ENCODE assay signal across 10 mouse cellular contexts in the genomic region with DNA sequence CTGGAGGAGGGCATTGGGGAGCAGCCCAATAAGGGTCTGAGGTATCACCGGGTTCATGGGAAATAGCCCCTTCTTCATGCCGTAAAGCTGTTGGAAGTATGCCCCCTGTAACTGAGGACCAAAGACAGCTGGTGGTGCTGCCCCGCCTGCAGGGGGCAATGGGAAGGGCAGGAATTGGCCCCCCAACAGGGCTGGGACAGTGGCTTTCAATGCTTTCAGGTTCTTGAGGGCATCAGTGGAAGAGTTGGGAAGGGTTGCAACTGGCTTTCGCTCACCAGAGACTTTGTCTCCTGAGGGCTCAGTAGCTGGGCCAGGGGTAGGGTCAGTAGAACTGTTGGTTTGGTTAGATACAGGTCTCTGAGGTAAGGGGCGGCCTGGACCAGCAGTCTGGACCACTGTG. TPM values are rescaled to one million over a fixed set of nuclear protein-coding genes. Genes with fewer than 3 reads are reported as not detected.
A peak's percentile ranks its signal among the peaks of the same experiment; 100 is the strongest.
DNase-seq lines count a peak whose midpoint lies in the region; ATAC-seq and TF ChIP-seq lines count a peak whose summit lies in the region.
"Had no signal": no experiment of that assay in that cellular context is flagged by ENCODE, and none has a peak within 500 bp of the region (broad histone marks: within the 10 kb centered on the region; RNA-seq: fewer than 3 reads in every experiment).

No protein-coding gene starts in this region.

- H3K4me3 ChIP-seq in heart, embryonic 15.5 days, result no peak overlapping the region
- peak overlapping the region; percentile 69; the same call in 1 of the 2 replicates for H3K4me3 ChIP-seq in G1E (ENCODE audit: low read depth, low read length)
- peak overlapping the region; percentile 25; the same call in 1 of the 2 replicates for H3K4me3 ChIP-seq in forebrain, embryonic 16.5 days (replicated peaks; ENCODE audit: low read length)
- H3K4me3 ChIP-seq in liver, embryonic 14.5 days (ENCODE audit: insufficient read depth in 1 of 2, low read depth in 2 of 2, low read length in 2 of 2), result peak overlapping the region; percentile 65 to 70
- H3K4me3 ChIP-seq: myocyte had no signal

- no peaks in the 10 kb centered on the region for H3K36me3 ChIP-seq in heart, embryonic 15.5 days
- no peaks in the 10 kb centered on the region for H3K36me3 ChIP-seq in G1E (replicated peaks)
- H3K36me3 ChIP-seq in forebrain, embryonic 16.5 days (ENCODE audit: control insufficient read depth, insufficient read depth), result peaks cover 17% of the 10 kb centered on the region; the same call in 1 of the 2 replicates
- no peaks in the 10 kb centered on the region; the same call in 1 of the 2 replicates for H3K36me3 ChIP-seq in liver, embryonic 14.5 days (replicated peaks; ENCODE audit: control insufficient read depth, insufficient read depth, low read depth)

- 0 out of 2 replicates have a peak overlapping the region, but pooled peaks have one; percentile 12 for H3K9ac ChIP-seq in heart, embryonic 15.5 days
- H3K9ac ChIP-seq in forebrain, embryonic 16.5 days (replicated peaks; ENCODE audit: low read depth, low read length), result peak overlapping the region; percentile 45
- peak overlapping the region; percentile 97 for H3K9ac ChIP-seq in liver, embryonic 14.5 days (replicated peaks)

- peaks cover 11% of the 10 kb centered on the region for H3K4me1 ChIP-seq in heart, embryonic 15.5 days (replicated peaks)
- H3K4me1 ChIP-seq in G1E (ENCODE audit: insufficient read depth, low read depth, low read length), result peaks cover 45% of the 10 kb centered on the region
- peaks cover 62% of the 10 kb centered on the region for H3K4me1 ChIP-seq in forebrain, embryonic 16.5 days (replicated peaks; ENCODE audit: control insufficient read depth, insufficient read depth, low read length)
- peaks cover 33 to 35% of the 10 kb centered on the region in 2 experiments for H3K4me1 ChIP-seq in liver, embryonic 14.5 days (replicated peaks; ENCODE audit: control insufficient read depth in 2 of 2, insufficient read depth in 2 of 2, low read length in 1 of 2)

- TF ChIP-seq CTCF in G1E (IDR thresholded peaks at IDR 0.05; ENCODE audit: low read depth, low read length), result no peak
- TF ChIP-seq CTCF in liver, embryonic 14.5 days (IDR thresholded peaks at IDR 0.05; ENCODE audit: low read depth), result peak; percentile 68

- H3K27me3 ChIP-seq in heart, embryonic 15.5 days, result peaks cover 25% of the 10 kb centered on the region
- H3K27me3 ChIP-seq in G1E (ENCODE audit: insufficient read depth, low read length), result peaks cover 15% of the 10 kb centered on the region; the same call in 1 of the 2 replicates
- no peaks in the 10 kb centered on the region for H3K27me3 ChIP-seq in forebrain, embryonic 16.5 days (replicated peaks; ENCODE audit: control insufficient read depth, insufficient read depth, low read length)
- H3K27me3 ChIP-seq in liver, embryonic 14.5 days (ENCODE audit: control insufficient read depth, insufficient read depth, low read length), result no peaks in the 10 kb centered on the region

- no peak for DNase-seq in heart, postnatal 4 days
- no peak for DNase-seq in G1E (ENCODE audit: low spot score)
- no peak for DNase-seq in liver, embryonic 14.5 days (ENCODE audit: low read depth in 3 of 3, low spot score in 3 of 3)
- DNase-seq in right cerebral cortex, postnatal 14 days, result no peak
- DNase-seq in left cerebral cortex, adult 8-10 months (ENCODE audit: low spot score in 2 of 2), result no peak
- no peak for DNase-seq in ovary, postnatal 10 days (ENCODE audit: low spot score)
- DNase-seq: lung, adult 2 months had no signal

- 73% methylated on average over 5 of the region's 5 CpGs for WGBS in heart, embryonic 15.5 days
- WGBS in forebrain, embryonic 16.5 days, result 90% methylated on average over 5 of the region's 5 CpGs
- WGBS in liver, embryonic 14.5 days (ENCODE audit: insufficient replicate concordance), result 54% methylated on average over 5 of the region's 5 CpGs

- no peak for TF ChIP-seq EP300 in liver, embryonic 14.5 days (IDR thresholded peaks at IDR 0.05; ENCODE audit: low read depth)

- H3K4me2 ChIP-seq in heart, embryonic 15.5 days, result peak overlapping the region; percentile 55; the same call in 1 of the 2 replicates
- H3K4me2 ChIP-seq in forebrain, embryonic 16.5 days (ENCODE audit: low read length), result peak overlapping the region; percentile 48
- peak overlapping the region; percentile 89 for H3K4me2 ChIP-seq in liver, embryonic 14.5 days (ENCODE audit: low read depth)

- ATAC-seq in heart, embryonic 15.5 days (replicated peaks; ENCODE audit: insufficient number of reproducible peaks, insufficient read depth, low FRiP score, low read depth), result no peak
- no peak for ATAC-seq in G1E (ENCODE audit: extremely low read depth, insufficient number of reproducible peaks, low FRiP score, poor library complexity, severe bottlenecking)
- no peak for ATAC-seq in forebrain, embryonic 16.5 days
- peak; percentile 44 for ATAC-seq in liver, embryonic 14.5 days (ENCODE audit: insufficient read depth)

- no peak overlapping the region for H3K27ac ChIP-seq in heart, embryonic 15.5 days
- H3K27ac ChIP-seq in forebrain, embryonic 16.5 days (ENCODE audit: low read length), result peak overlapping the region; percentile 58
- H3K27ac ChIP-seq in liver, embryonic 14.5 days, result peak overlapping the region; percentile 85

- no peaks in the 10 kb centered on the region for H3K9me3 ChIP-seq in heart, embryonic 15.5 days (replicated peaks)
- H3K9me3 ChIP-seq in G1E (replicated peaks), result no peaks in the 10 kb centered on the region
- H3K9me3 ChIP-seq in forebrain, embryonic 16.5 days (ENCODE audit: control insufficient read depth, low read length), result no peaks in the 10 kb centered on the region
- H3K9me3 ChIP-seq in liver, embryonic 14.5 days (ENCODE audit: control insufficient read depth, low read length), result no peaks in the 10 kb centered on the region

RNA-seq across cellular contexts. Expression of a gene that starts 29.0 kb away (rescaled TPM):
- polyA plus RNA-seq in heart, embryonic 15.5 days (2015; fragmentation: Nextera tagmentation; extraction: Ambion mirVana), result 2.6 and 3.6 TPM in 2 replicates
- 1 to 10 TPM; 2.9 to 3.8 TPM for total RNA-seq in heart, postnatal 4 days (2021)
- total RNA-seq in G1E (2014; fragmentation: Nextera tagmentation), result 7.9 and 8.6 TPM in 2 replicates
- total RNA-seq in G1E (2017), result 1.5 and 1.9 TPM in 2 replicates
- polyA plus RNA-seq in G1E (2012), result 2.8 and 2.9 TPM in 2 replicates
- 21.5 and 32.9 TPM in 2 replicates for polyA plus RNA-seq in forebrain, embryonic 16.5 days (2015; fragmentation: Nextera tagmentation; extraction: Ambion mirVana)
- 0.26 and 0.29 TPM in 2 replicates for polyA plus RNA-seq in liver, embryonic 14.5 days (2012; rRNA removed)
- polyA plus RNA-seq in liver, embryonic 14.5 days (2014; fragmentation: Nextera tagmentation; extraction: Ambion mirVana), result 0.61 and 0.62 TPM in 2 replicates
- 10 to 100 TPM; 36.0 to 41.7 (median 38.6) TPM for total RNA-seq in left cerebral cortex, adult 8-10 months (2022)

RNA-seq across cellular contexts. Expression of a gene that starts 31.5 kb away (rescaled TPM):
- polyA plus RNA-seq in heart, embryonic 15.5 days (2015; fragmentation: Nextera tagmentation; extraction: Ambion mirVana), result 13.2 and 15.6 TPM in 2 replicates
- 10 to 100 TPM; 12.2 to 13.2 TPM for total RNA-seq in heart, postnatal 4 days (2021)
- total RNA-seq in G1E (2014; fragmentation: Nextera tagmentation), result 15.2 and 17.1 TPM in 2 replicates
- 16.3 and 17.2 TPM in 2 replicates for total RNA-seq in G1E (2017)
- polyA plus RNA-seq in G1E (2012), result 2.6 and 3.7 TPM in 2 replicates
- polyA plus RNA-seq in forebrain, embryonic 16.5 days (2015; fragmentation: Nextera tagmentation; extraction: Ambion mirVana), result 55.2 and 56.6 TPM in 2 replicates
- polyA plus RNA-seq in liver, embryonic 14.5 days (2012; rRNA removed), result 2.0 and 2.6 TPM in 2 replicates
- 4.3 and 4.6 TPM in 2 replicates for polyA plus RNA-seq in liver, embryonic 14.5 days (2014; fragmentation: Nextera tagmentation; extraction: Ambion mirVana)
- total RNA-seq in left cerebral cortex, adult 8-10 months (2022), result 10 to 100 TPM; 26.2 to 31.5 (median 26.4) TPM

RNA-seq across cellular contexts. Expression of a gene that starts 43.3 kb away (rescaled TPM):
- polyA plus RNA-seq in heart, embryonic 15.5 days (2015; fragmentation: Nextera tagmentation; extraction: Ambion mirVana), result 8.5 and 12.6 TPM in 2 replicates
- 1 to 10 TPM; 3.3 to 5.6 TPM for total RNA-seq in heart, postnatal 4 days (2021)
- total RNA-seq in G1E (2014; fragmentation: Nextera tagmentation), result 45.8 and 47.8 TPM in 2 replicates
- 17.1 and 31.8 TPM in 2 replicates for total RNA-seq in G1E (2017)
- polyA plus RNA-seq in G1E (2012), result 16.0 and 21.8 TPM in 2 replicates
- 13.3 and 16.5 TPM in 2 replicates for polyA plus RNA-seq in forebrain, embryonic 16.5 days (2015; fragmentation: Nextera tagmentation; extraction: Ambion mirVana)
- polyA plus RNA-seq in liver, embryonic 14.5 days (2012; rRNA removed), result 12.7 and 13.4 TPM in 2 replicates
- polyA plus RNA-seq in liver, embryonic 14.5 days (2014; fragmentation: Nextera tagmentation; extraction: Ambion mirVana), result 18.6 and 21.2 TPM in 2 replicates
- 10 to 100 TPM in 3 of 4 experiments, 1 to 10 TPM in 1; 9.1 to 12.7 (median 12.1) TPM for total RNA-seq in left cerebral cortex, adult 8-10 months (2022)

RNA-seq across cellular contexts. Expression of a gene that starts 47.9 kb away (rescaled TPM):
- 56.2 and 57.1 TPM in 2 replicates for polyA plus RNA-seq in heart, embryonic 15.5 days (2015; fragmentation: Nextera tagmentation; extraction: Ambion mirVana)
- total RNA-seq in heart, postnatal 4 days (2021), result 10 to 100 TPM; 35.7 to 39.7 TPM
- total RNA-seq in G1E (2014; fragmentation: Nextera tagmentation) (55.2 and 64.8 TPM in 2 replicates), G1E (2017) (62.0 and 78.3 TPM in 2 replicates)
- polyA plus RNA-seq in G1E (2012), result 31.7 and 41.4 TPM in 2 replicates
- 58.8 and 61.2 TPM in 2 replicates for polyA plus RNA-seq in forebrain, embryonic 16.5 days (2015; fragmentation: Nextera tagmentation; extraction: Ambion mirVana)
- 14.4 and 31.0 TPM in 2 replicates for polyA plus RNA-seq in liver, embryonic 14.5 days (2012; rRNA removed)
- 36.0 and 39.6 TPM in 2 replicates for polyA plus RNA-seq in liver, embryonic 14.5 days (2014; fragmentation: Nextera tagmentation; extraction: Ambion mirVana)
- total RNA-seq in left cerebral cortex, adult 8-10 months (2022), result 10 to 100 TPM; 30.2 to 34.4 (median 32.0) TPM

RNA-seq across cellular contexts. Expression of a gene that starts 53.6 kb away (rescaled TPM):
- 0.24 and 0.55 TPM in 2 replicates for polyA plus RNA-seq in heart, embryonic 15.5 days (2015; fragmentation: Nextera tagmentation; extraction: Ambion mirVana)
- under 1 TPM; 0.10 to 0.16 TPM for total RNA-seq in heart, postnatal 4 days (2021)
- not detected in 2 replicates for total RNA-seq in G1E (2014; fragmentation: Nextera tagmentation)
- 0.06 and 0.11 TPM in 2 replicates for total RNA-seq in G1E (2017)
- polyA plus RNA-seq in G1E (2012), result not detected in 2 replicates
- 33.6 and 45.1 TPM in 2 replicates for polyA plus RNA-seq in forebrain, embryonic 16.5 days (2015; fragmentation: Nextera tagmentation; extraction: Ambion mirVana)
- polyA plus RNA-seq in liver, embryonic 14.5 days (2012; rRNA removed), result 0.04 and 0.15 TPM in 2 replicates
- polyA plus RNA-seq in liver, embryonic 14.5 days (2014; fragmentation: Nextera tagmentation; extraction: Ambion mirVana), result 0.04 TPM in 1 of 2 replicates, not detected in the other
- 100 to 1,000 TPM; 289 to 301 (median 292) TPM for total RNA-seq in left cerebral cortex, adult 8-10 months (2022)
- polyA plus RNA-seq: myocyte had no signal

Comparison
In these comparisons a context has a peak if more than half of its experiments do, and no peak if none do; other contexts are left out.
1. H3K9ac ChIP-seq: peak in every context shown above with its lines; median percentile 97 in liver, embryonic 14.5 days; 45 in forebrain, embryonic 16.5 days; 12 in heart, embryonic 15.5 days.